Mouse (Mus musculus) ovary, postnatal 36 days (tissue): ENCODE data around the gene Ttc25.
A peak's percentile ranks its signal among the peaks of the same experiment; 100 is the strongest.
"Not testable (repeated sequence)": the region's sequence is repeated elsewhere in the genome, so short reads cannot be mapped to it uniquely, and the experiment has no call there.

ENCODE experiments used
- DNase-seq: peaks from one replicate; pipeline ENCODE4 v3.0.0; 2022; ENCODE audit warnings: low spot score, mixed read lengths

Ttc25 gene

DNA sequence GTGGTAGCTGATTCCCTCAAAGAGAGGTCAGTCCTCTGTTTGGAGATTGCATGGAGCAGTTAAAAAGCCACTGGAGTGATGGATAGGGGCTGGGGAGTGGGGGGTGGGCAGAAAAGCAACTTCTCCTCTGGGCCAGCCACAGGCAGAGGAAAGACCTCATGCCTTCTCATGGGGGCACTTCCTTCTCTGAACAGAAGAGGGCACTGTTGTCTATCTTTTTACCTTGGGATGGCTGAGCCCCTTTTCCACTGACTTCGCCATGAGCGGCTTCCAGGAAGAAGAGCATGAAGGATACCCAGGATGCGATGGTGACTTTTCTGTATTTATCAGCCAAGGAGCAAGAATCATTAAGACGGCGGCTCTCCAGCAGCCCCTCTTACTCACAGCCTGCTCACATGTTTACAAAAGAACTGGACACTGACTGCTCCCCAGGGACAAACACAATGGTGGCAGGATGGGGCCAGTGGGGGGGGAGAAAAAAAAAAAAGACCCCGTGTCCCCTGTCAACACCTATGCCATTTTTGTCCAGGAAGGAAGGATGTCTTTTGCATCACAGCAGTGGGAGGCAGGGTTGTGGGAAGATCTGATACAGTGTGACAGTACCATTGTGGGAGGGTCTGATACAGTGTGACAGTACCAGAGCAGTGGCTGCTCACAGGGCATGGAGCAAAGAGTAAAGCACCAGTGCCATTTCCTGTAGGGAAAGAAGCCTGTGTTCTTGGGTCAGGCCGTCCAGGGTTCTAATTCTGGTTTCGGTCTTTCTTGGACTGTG is 25.2 kb downstream of the Ttc25 start:
- DNase-seq, result peak; percentile 46

DNA sequence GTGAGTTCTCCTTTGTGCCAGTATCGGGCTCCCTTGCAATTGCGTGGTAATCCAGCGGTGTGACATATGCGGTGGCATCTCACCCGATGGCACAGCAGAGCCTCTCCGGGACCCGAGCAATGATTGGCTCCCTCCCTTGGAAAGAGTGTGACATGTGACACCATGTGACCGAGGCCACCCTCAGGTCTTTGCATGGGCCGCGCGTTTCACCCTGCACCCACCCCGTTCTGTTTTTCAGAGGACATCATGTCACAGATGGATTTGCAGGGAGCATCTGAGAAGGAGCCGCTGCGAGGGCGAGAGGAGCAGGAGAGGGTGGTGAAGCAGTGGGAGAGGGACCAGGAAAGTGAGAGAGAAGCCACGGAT is 25.8 kb downstream of the Ttc25 start:
- DNase-seq, result no peak

DNA sequence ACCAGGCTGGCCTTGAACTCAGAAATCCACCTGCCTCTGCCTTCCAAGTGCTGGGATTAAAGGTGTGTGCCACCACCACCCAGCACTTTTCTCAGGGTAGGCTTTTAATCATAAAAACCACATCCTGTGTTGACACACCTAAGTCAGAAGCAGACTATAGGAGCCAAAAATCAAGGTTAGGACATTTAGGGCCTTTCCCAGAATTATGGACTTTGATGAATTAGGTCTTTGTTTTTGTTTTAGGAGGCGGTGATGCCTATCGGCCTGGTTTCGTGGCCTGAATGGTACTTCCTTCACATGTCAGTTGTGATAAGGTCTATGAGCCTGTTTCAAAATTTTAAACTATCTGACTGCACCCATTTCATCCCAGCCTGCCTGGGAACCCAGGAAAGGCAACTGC is 28.8 kb downstream of the Ttc25 start:
- DNase-seq, result no peak

DNA sequence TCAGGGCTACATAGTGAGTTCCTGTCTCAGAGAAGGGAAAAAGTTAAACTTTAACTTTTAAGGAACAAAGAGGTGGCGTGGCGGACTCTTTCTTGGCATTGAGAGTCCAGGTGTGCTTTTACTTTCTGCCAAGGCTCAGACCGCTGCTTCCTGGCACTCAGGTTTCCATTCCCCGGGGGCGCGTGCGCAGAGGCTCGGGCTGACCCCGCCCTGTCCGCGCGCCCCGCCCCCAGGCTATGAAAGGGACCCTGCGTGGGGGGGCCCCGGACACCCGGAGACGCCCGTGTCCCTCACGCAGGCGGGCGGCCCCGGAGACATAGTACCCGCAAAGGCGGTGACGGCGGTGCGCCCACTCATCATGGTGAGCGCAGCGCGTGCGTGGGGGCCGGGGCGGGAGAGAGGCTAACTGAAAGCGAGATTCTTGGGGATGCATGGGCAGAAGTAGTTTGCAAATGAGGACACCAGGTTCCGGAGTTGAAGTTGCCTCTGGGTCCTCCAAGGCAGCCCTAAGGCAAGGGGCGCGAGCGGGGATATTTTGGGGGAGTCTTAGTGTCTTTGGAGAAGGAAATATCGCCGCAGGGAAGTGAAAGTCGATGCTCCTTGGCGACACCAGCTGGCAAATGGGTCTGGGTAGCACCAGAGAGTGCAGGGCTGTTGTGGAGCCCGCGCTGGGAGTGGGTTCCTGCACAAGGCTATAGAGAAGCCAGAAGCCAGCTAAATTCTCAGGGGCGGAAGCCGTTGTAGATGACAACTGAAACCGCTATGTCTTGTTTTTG is 29.5 kb downstream of the Ttc25 start, which contains the start of gene Cnp:
TSS of gene Cnp (plus strand) at position 197 of the 776 bp plus-strand sequence.
- DNase-seq, result peak; percentile 83

DNA sequence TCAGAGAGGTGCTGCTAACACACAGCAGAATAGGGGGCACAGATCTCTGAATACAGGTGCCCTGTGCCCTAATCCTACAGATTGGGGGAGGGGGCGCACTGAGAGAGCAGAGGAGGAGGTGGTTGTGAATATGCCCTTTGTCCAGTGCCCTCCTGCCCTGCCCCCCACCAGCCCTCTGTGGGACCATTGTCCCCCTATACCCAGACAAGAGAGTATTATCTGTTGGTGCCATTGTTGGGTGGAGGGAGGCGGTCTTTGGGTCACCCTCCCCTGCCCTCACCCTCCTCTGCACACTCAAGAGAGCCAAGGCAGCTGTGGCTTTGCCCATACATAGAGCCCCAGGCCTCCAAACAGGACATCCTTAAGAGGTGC is 30.1 kb downstream of the Ttc25 start:
- no peak for DNase-seq

DNA sequence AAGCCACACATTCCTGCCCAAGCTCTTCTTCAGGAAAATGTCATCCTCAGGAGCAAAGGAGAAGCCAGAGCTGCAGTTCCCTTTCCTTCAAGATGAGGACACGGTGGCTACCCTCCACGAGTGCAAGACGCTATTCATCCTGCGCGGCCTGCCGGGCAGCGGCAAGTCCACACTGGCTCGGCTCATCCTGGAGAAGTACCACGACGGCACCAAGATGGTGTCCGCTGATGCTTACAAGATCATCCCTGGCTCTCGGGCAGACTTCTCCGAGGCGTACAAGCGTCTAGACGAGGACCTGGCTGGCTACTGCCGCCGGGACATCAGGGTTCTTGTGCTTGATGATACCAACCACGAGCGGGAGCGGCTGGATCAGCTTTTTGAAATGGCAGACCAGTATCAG is 30.8 kb downstream of the Ttc25 start:
- DNase-seq, result no peak

DNA sequence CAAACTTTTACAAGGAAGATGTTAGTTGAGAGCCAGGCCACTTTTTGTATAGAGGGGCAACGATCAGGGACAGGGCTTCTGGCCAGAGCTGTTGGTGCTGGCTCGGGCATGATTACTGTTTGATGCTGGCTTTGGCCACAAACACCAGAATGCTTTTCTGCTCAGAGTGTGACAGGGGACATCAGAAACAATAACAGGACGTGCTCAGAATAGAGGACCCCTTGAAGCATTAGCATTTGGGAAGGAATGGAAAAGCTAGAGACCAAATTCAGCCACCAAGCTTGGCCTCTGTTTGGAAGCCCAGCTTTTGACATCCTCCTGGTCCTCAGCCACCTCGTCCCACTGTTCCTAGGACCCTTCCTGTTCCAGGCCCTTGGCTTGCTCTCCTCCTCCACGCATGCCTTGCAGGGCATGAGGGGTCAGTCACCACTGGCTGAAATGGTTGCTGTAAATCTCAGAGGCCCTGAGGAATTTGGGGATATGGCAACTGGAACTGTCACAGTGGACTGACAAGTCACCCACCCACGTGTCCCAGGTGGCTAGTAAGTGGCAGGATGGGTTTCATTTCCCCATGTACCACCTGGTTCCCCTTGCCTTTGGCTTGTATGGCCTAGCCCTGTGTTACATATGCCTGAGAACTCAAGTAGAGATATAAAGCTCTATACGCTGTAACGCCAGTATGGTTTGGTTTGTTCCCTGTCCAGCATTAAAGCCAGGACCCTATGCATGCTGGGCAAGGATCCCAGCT is 32.6 kb downstream of the Ttc25 start:
- no peak for DNase-seq

DNA sequence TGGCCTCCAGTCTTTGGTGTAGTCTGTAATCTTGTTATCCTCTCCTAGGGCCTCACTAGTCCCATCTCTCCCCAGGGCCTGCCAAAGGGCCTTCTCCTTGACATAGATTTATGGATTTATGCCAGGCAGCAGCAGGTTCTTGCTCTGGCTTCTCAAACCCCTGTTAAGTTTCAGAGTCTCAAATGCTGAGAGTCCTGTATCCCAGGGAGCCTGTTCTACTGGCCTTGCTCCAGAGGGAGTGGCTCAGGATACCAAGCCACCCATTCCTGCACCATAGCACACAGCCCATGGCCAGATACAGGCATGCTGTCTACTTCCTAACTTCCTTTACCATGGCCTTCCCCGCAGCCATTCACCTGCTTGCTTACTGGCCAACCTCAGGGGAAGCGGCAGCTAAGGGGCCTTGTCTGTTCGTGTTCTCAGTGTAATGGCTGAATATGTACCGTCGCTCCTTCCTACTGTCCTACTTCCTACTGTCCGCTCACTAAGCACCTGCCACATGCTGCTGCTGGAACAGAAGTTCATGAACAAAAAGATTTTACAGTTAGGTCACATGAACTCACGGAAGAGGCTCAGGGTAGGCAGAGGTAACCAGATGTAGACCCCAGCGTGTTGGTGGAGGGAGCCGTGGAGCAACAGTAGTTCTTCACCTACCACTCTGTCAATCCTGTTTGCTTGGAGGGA is 33.9 kb downstream of the Ttc25 start:
- no peak for DNase-seq

DNA sequence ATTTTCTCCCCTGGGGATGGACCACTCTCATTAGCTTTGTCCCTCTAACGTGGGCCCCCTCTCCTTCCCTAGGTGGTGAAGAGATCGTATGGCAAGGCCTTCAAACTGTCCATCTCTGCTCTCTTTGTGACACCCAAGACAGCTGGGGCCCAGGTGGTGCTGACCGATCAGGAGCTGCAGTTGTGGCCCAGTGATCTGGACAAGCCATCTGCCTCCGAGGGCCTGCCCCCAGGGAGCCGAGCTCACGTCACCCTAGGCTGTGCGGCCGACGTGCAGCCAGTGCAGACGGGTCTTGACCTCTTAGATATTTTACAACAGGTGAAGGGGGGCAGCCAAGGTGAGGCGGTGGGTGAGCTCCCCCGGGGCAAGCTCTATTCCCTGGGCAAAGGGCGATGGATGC is 34.9 kb downstream of the Ttc25 start:
- DNase-seq, result no peak

DNA sequence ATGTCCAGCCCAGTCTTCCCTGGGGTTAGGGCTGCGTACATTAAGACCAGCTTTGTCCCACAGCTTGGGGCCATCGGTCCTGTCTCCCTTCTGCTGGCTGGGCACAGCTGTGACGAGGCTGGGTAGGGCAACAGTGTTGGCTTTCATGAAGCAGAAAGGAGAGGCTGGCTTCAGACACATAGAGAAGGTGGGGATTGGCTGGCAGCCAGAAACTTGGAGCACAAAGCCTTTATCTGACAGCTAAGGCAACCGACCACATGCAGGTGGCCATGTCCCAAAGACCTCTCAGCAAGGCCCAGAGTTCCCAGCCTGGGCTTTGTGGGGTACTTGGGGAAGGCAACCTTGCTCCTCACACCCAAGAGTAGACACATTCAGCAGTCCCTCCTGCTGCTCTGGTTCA is 36.3 kb downstream of the Ttc25 start:
- peak; percentile 39 for DNase-seq

DNA sequence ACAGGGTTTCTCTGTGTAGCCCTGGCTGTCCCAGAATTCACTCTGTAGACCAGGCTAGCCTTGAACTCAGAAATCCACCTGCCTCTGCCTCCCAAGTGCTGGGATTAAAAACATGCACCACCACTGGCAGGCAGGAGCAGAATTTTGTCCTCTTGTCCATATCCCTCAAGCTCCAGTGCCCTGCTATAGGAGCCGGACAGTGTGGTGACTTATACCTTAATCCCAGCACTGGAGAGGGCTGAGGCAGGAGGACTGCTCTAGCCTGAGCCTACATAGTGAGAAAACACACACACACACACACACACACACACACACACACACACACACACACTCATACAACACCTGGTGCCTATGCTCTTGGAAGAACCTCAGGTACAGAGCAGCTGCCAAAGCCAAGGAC is 37.0 kb downstream of the Ttc25 start:
- not testable (repeated sequence) for DNase-seq

DNA sequence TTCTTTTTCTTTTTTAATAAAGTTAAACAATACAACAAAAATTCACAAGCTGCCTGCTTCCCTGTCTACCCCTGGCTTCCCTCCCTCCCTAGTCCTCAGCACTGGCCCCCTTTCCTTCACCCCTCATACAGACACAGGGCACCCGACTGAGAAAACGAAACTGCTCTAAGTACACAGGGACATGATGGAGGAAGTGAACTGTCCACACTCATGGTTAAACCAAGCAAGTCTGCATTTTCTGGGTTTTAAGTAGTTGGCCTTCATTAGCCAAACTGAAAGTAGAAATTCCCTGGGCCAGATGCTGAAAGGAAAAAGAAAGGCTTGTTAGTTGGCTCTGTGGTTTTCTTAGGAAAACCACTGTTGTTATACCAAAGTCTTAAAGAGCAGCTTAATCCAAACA is 37.4 kb downstream of the Ttc25 start:
- no peak for DNase-seq

DNA sequence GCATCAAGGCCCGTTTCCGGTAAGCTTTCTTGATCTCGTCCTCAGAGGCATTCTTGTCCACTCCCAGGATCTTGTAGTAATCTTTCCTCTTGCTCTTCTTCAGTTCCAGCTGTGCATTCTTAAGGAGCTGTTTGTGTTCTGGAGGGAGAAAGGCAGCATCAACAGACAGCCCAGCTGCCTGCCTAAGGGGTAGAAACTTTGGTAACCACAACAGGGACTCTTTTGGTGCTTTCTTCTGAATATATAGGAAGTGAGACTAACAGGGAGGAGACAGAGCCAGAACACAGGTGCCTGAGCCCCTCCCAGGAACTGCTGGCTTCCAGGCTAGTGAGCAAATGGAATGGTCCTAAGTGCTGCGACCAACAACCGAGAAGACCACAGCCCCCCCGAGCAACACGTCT is 39.2 kb downstream of the Ttc25 start:
- no peak for DNase-seq

DNA sequence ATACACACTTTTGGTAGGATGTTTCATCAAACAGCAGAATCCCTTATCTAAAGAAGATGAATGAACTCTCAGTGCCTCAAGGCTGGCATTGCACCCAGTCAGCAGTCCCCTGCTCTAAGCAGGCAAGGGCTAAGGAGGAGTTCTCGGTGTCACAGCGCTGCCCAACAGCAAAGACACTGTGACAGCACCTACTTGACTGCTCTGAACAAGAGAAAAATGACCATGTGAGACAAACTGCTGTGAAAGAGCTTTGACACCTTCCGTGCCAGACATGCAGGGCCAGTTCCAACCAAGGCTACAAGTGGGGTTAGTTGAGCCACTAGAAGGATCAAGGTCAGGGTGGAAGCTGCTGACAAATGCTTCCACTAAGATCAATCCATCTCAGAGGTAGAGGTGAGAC is 39.7 kb downstream of the Ttc25 start:
- no peak for DNase-seq

DNA sequence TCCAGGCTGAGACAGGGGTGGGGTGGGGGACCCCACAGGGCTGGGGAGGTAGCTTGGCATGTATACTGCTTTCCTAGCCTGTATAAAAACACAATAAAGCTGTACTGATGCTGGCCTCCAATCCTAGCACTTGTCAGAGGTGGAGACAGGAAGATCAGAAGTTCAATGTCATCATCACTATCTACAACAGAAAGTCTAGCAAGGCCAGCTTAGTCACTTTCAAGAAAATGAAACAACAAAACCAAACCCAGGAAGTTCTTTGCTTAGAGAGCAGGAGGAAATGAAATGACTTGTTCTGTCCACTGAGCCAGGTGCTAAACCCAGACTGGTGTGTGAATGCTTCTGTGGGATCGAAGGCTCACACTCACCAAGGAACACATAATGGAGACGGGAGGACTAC is 43.1 kb downstream of the Ttc25 start:
- DNase-seq, result no peak

DNA sequence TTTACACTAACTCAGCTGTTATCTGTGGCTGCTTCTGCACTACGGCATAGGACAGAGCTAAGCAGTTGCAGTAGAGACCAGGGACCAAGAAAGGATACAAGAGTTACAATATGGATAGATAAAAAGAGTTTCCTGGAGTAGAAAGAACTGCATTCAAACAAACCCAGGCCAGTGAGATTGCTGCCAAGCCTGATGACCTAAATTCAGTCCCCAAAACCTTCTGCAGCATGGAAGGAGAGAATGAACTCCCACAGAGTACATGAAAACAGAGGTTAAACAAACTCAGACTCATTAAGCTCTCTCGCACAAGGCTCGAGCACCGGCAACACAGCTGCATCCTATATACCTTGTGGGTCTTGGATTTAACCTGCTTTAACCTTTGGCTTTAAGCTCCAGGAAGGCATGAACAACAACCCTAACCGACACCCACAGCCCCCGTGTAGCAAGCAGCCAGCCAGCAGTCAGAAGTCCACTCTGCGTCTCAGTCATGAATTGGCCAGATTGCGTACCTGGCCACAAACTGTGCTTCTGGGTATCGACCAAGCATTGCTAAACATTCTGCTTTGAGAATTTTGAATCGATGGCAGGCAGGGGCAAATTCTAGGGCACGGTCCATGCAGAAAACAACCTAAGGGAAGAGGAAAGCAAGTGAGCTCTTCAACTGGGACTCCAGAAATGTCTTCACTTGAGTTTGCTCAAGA is 47.1 kb downstream of the Ttc25 start:
- DNase-seq, result no peak

DNA sequence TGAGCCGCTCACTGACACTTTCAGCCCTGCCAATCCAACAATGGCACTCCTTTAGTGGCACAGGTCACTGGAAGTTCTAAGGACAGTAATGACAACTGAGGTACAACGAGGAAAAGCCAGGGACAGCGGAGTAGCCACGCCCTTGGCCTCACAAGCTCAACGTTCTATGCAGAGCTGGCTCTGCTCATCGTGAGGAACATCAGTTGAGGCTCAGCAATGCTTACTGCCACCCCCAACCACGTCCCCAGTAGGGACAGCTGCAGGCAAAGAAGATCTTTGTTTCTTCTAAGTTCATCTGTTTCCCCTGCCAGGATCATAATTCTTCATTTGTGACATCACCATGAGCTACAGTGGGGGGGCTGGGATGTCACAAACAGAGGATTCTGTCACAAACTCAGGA is 49.2 kb downstream of the Ttc25 start:
- no peak for DNase-seq

DNA sequence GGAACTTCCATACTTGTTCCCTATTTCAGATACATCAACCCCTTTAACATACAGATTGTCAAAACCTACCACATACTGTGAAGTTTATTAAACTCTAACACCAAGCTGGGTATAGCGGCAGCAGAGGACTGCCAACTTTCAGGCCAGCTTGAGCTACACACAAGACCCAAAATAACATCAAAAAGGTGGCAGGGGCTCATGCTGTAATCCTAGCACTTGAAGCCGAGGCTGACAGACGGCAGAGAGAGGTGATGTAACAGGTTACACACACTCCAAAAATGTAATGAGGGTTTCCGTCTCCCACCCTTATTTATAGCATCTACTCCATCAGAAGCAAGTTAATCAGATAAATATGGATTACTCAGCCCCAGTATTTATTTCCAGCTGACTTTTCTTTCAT is 50.1 kb downstream of the Ttc25 start:
- no peak for DNase-seq

DNA sequence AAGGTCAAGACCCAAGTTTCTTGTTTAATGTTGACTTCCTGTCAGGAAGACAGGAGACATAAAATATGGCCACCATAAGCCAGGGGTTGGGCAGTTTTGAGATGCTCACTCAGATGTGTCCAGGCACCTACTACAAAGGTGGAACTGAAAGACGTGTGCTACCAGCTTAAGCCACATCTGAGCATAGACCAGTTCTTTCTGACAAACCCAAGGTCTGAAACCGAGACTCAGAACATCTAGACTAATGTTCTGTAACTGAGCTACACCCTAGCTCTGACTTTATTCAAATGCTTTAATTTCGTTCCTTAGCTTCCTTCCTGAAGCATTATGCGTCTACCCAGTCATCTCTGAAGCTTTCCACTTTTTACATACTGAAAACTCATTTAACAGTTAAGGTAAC is 52.7 kb downstream of the Ttc25 start:
- no peak for DNase-seq

DNA sequence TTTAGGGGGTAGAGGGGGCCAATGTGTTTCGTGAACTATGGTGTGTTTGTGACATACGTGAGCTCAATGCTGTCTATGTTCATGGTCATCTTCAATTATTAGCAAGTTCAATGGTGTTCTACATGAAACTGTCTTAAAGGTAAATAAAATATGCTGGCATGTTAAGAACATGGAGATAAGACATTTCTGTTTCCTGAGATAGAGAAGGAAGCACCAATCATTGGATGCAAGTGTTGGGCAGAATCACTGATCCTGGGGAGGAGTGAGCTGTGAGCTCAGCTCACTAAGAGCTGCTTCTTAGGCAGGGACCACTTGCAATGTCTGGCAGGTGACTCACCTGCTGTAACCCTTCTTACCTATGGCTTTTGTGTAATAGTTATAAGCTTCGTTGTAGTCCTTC is 56.0 kb downstream of the Ttc25 start:
- DNase-seq, result no peak

DNA sequence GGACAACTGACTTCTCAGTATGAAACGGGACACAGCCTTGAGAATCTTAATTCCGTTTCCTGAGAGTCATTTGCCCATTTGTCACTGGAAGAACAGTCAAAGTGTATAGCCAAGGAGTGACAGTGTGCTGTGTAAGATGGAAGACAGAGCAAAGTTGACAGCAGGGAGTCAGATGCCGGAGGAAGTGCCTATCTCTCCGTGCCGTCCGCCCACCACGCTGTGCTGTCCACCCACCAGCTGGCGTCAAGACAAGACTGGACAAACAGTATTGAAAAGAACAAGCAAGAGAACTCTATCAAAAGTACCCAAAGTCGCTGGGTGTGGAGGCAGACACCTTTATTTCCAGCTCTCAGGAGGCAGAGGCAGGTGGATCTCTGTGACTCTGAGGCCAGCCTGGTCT is 57.7 kb downstream of the Ttc25 start:
- no peak for DNase-seq

DNA sequence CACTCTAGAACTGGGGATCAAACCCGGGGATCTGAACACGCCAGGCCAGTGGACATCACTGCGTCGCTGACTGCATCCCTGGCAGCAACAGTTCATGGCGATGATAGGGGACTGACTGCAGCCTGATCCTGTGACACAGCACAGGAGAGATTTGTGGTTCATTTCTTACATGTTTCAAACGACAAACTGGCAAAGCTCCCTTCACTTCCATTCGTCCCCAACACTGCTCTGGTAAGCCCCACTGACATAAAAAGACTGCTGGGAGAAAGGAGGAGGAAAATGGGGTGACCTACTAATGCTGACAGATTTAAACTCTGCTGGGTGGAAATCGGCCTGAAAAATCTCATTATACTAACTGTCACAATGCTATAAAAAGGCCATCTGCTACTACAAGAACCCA is 58.4 kb downstream of the Ttc25 start:
- no peak for DNase-seq
